Mouse (Mus musculus): ENCODE data around the gene Dscaml1.
A peak's percentile ranks its signal among the peaks of the same experiment; 100 is the strongest.
"Not testable (repeated sequence)": the region's sequence is repeated elsewhere in the genome, so short reads cannot be mapped to it uniquely, and the experiment has no call there.

Gene Dscaml1

GRCm38 (mm10) chr9:45703236-45703635 is 276.8 kb downstream of the Dscaml1 start:
- DNase-seq: no peak

- no peak for DNase-seq
These were observed 278.0 kb downstream of the Dscaml1 start for GRCm38 (mm10) chr9:45704441-45704840.

- no peak for DNase-seq
These were observed 283.9 kb downstream of the Dscaml1 start for GRCm38 (mm10) chr9:45710300-45710699.

GRCm38 (mm10) chr9:45715387-45715786 is 289.0 kb downstream of the Dscaml1 start:
- no peak for DNase-seq

- DNase-seq: no peak
These were observed 293.6 kb downstream of the Dscaml1 start for GRCm38 (mm10) chr9:45719997-45720396.

GRCm38 (mm10) chr9:45731851-45732250 is 305.4 kb downstream of the Dscaml1 start:
- peak; percentile 51 to 56 for DNase-seq

- DNase-seq: peak in 1 of 2 experiments; percentile 29
These were observed 306.8 kb downstream of the Dscaml1 start for GRCm38 (mm10) chr9:45733246-45733645.

GRCm38 (mm10) chr9:45739001-45739701 is 312.7 kb downstream of the Dscaml1 start:
- DNase-seq: peak; percentile 32 to 40

GRCm38 (mm10) chr9:45739702-45740583 is 313.5 kb downstream of the Dscaml1 start:
- peak; percentile 53 to 57 for DNase-seq

- peak; percentile 56 to 60 for DNase-seq
These were observed 314.2 kb downstream of the Dscaml1 start for GRCm38 (mm10) chr9:45740584-45740980.

- no peak for DNase-seq
These were observed 319.0 kb downstream of the Dscaml1 start for GRCm38 (mm10) chr9:45745451-45745850.

GRCm38 (mm10) chr9:45749917-45750316 is 323.5 kb downstream of the Dscaml1 start:
- DNase-seq: no peak

- DNase-seq: peak; percentile 84 to 85
These were observed 328.1 kb downstream of the Dscaml1 start for GRCm38 (mm10) chr9:45754452-45755091.

GRCm38 (mm10) chr9:45766195-45766594 is 339.8 kb downstream of the Dscaml1 start:
- no peak for DNase-seq

GRCm38 (mm10) chr9:45767155-45767554 is 340.7 kb downstream of the Dscaml1 start:
- DNase-seq: peak in 1 of 2 experiments; percentile 34

- DNase-seq: no peak
These were observed 342.0 kb downstream of the Dscaml1 start for GRCm38 (mm10) chr9:45768421-45768820.

- DNase-seq: no peak
These were observed 343.2 kb downstream of the Dscaml1 start for GRCm38 (mm10) chr9:45769596-45769995.

GRCm38 (mm10) chr9:45774088-45774487 is 347.7 kb downstream of the Dscaml1 start:
- DNase-seq: no peak

- DNase-seq: not testable (repeated sequence)
These were observed 349.7 kb downstream of the Dscaml1 start for GRCm38 (mm10) chr9:45776176-45776575.

GRCm38 (mm10) chr9:45779201-45779600 is 352.8 kb downstream of the Dscaml1 start:
- no peak for DNase-seq

GRCm38 (mm10) chr9:45783249-45784069 is 357.0 kb downstream of the Dscaml1 start:
- no peak for DNase-seq

GRCm38 (mm10) chr9:45787071-45787470 is 360.6 kb downstream of the Dscaml1 start:
- peak in 1 of 2 experiments; percentile 29 for DNase-seq

Data from cerebellum, adult 18-20 months (tissue).